Mouse (Mus musculus) forebrain, embryonic 11.5 days (tissue): Measurements from ENCODE around the gene Aox2. TPM values are rescaled to one million over a fixed set of nuclear protein-coding genes. Genes with fewer than 3 reads are reported as not detected.

Source experiments
- ATAC-seq: fragments of 200-750 bp; cut with Nextera tagmentation; replicated peaks from 2 replicates; pipeline ENCODE4 v1.8.0; 2017; ENCODE audit warnings: moderate TSS enrichment; ENCODE audit not compliant: low FRiP score
- DNase-seq: peaks from one replicate; pipeline ENCODE4 v3.0.0-alpha.2; 2017; ENCODE audit warnings: low spot score
- H3K27ac ChIP-seq: fragments of 300-500 bp; sonication (generic); 2 replicates; pipeline ENCODE4 v1.5.1; 2014; ENCODE audit warnings: low read depth, low read length
- H3K27me3 ChIP-seq: fragments of 300-500 bp; sonication (generic); 2 replicates; pipeline ENCODE4 v1.6.1; 2014; ENCODE audit warnings: mild to moderate bottlenecking, low read length, mixed read lengths; ENCODE audit not compliant: control insufficient read depth, insufficient read depth
- H3K36me3 ChIP-seq: fragments of 300-500 bp; sonication (generic); 2 replicates; pipeline ENCODE4 v1.6.1; 2014; ENCODE audit warnings: mild to moderate bottlenecking, low read length, moderate library complexity, mixed read lengths; ENCODE audit not compliant: control insufficient read depth, insufficient read depth
- H3K4me1 ChIP-seq: fragments of 300-500 bp; sonication (generic); replicated peaks from 2 replicates; pipeline ENCODE4 v1.6.1; 2014; ENCODE audit warnings: low read length, mixed read lengths; ENCODE audit not compliant: control insufficient read depth, insufficient read depth
- H3K4me2 ChIP-seq: fragments of 300-500 bp; sonication (generic); 2 replicates; pipeline ENCODE4 v1.6.1; 2014; ENCODE audit warnings: low read depth, mild to moderate bottlenecking, low read length, moderate library complexity, mixed read lengths; ENCODE audit not compliant: severe bottlenecking
- H3K4me3 ChIP-seq: fragments of 300-500 bp; sonication (generic); 2 replicates; pipeline ENCODE4 v1.5.1; 2014; ENCODE audit warnings: low read depth, low read length
- H3K9ac ChIP-seq: fragments of 300-500 bp; sonication (generic); 2 replicates; pipeline ENCODE4 v1.6.1; 2014; ENCODE audit warnings: low read length
- H3K9me3 ChIP-seq: fragments of 300-500 bp; sonication (generic); 2 replicates; pipeline ENCODE4 v1.6.1; 2016; ENCODE audit warnings: low read length, mixed read lengths; ENCODE audit not compliant: control insufficient read depth
- WGBS: fragments of 180-500 bp; shearing (Covaris S2); extraction: QIAGEN DNeasy Blood & Tissue Kit; methylation state at CpG from one replicate; pipeline ENCODE4 v1.1.7; 2014; 5-methylcytosine and 5-hydroxymethylcytosine counted together
- polyA plus RNA-seq: library from polyadenylated mRNA; unstranded; fragments of >200 nt; fragmentation: Nextera tagmentation; extraction: Ambion mirVana; gene quantifications from 2 replicates; pipeline ENCODE4 v1.2.1, GENCODE M21; 2014

Gene Aox2
- polyA plus RNA-seq, 1 experiment from 2014 or later = not detected

DNA sequence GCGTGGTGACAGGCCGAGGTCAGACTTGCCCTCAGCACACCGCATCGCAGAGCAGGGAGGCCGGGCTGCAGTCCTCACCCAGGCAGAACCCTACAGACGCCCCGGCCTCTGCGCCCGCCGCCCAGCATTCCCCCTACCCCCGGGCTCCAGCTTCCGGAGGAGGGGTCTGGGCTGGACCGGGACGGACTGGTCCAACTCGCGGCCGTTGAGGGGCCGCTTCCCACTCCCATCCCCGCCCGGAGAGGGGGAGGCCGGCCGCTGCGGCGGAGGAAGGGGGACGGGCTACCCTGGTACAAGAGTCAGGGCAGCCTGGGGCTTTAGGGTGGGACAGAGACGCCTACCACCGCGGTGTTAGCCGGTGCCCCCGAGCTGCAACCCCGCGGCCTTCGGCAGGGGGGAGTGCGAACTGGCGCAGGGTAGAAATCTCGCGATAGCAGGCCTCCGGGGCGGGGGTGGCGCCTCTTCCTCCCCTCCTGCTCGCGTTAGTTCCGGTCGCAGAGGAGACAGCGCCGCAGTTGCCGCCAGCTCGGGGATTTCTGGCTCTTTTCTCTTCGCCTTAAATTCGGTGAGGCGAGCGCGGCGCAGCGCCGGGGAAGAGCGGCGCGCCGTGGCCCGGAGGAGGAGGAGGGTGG, 114.6 kb downstream of the Aox2 start, which contains the start of gene Bzw1:
Gene Bzw1 (plus strand): TSS at position 247 of the 632 bp plus-strand sequence.
- Histone ChIP-seq H3K4me2 (peak within 1 kb of the TSS; percentile 78), H3K27me3 (no peaks in the 10 kb centered on the region), H3K9ac (peak within 1 kb of the TSS; percentile 99), H3K36me3 (peaks cover under 1% of the 10 kb centered on the region; the same call in 1 of the 2 replicates), H3K27ac (peak within 1 kb of the TSS; percentile 98), H3K9me3 (no peaks in the 10 kb centered on the region), H3K4me3 (peak within 1 kb of the TSS; percentile 97), H3K4me1 (no peaks in the 10 kb centered on the region; the same call in 1 of the 2 replicates)
- 0% methylated on average over 54 of the region's 61 CpGs for WGBS
- DNase-seq (peak; percentile 96), ATAC-seq (peak; percentile 98)

- peak overlapping the region; percentile 97 for H3K4me3 ChIP-seq
- H3K4me1 ChIP-seq = no peaks in the 10 kb centered on the region; the same call in 1 of the 2 replicates
- H3K27ac ChIP-seq = peak overlapping the region; percentile 98
- peak overlapping the region; percentile 99 for H3K9ac ChIP-seq
- DNase-seq (peak; percentile 71), ATAC-seq (peak; percentile 58)
- H3K9me3 ChIP-seq = no peaks in the 10 kb centered on the region
- peak overlapping the region; percentile 78 for H3K4me2 ChIP-seq
- H3K27me3 ChIP-seq = no peaks in the 10 kb centered on the region
- under 1% methylated on average over 73 of the region's 90 CpGs for WGBS
- H3K36me3 ChIP-seq = peaks cover 4% of the 10 kb centered on the region; the same call in 1 of the 2 replicates
Observed at GRCm38 (mm10) chr1:58393284-58394195, 115.4 kb downstream of the Aox2 start.

DNA sequence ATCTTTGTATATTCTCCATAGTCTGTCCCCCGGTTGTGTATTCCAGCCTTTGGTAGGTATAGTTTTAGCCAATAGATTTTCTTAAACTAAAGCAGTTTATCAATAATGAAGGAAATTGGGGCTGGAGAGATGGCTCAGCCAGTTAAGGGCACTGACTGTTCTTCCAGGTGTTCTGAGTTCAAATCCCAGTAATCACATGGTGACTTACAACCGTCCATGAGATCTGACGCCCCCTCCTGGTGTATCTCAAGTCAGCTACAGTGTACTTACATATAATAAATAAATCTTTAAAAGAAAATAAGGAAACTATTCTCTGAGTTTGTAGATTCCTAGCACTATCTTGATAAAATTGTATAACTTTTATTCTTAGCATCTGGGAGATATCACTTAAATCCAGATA, 117.2 kb downstream of the Aox2 start:
- ATAC-seq = no peak
- Histone ChIP-seq H3K4me1 (no peaks in the 10 kb centered on the region; the same call in 1 of the 2 replicates), H3K4me3 (no peak overlapping the region), H3K36me3 (peaks cover 4% of the 10 kb centered on the region; the same call in 1 of the 2 replicates), H3K9me3 (no peaks in the 10 kb centered on the region), H3K27me3 (no peaks in the 10 kb centered on the region), H3K27ac (no peak overlapping the region), H3K4me2 (no peak overlapping the region), H3K9ac (no peak overlapping the region)
- 87% methylated on average over 3 of the region's 3 CpGs for WGBS
- no peak for DNase-seq

DNA sequence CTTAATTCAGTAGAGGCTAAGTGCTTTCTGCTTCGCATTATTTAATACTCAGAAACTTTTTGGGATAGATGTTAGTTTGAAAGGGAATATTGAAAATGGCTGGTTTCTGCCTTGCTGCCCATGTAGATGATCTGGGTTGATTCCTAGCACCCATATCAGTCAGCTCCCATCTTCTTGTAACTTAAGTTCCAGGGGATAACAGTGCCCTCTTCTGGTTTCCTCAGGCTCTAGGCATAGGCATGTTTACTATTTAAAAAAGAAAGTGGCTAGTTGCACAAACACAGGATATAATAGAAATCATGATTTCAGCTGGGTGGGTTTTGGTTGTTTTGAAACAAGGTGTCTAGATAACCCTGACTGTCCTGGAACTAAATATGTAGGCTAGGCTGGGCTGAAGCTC, 118.1 kb downstream of the Aox2 start:
- Histone ChIP-seq H3K4me1 (no peaks in the 10 kb centered on the region; the same call in 1 of the 2 replicates), H3K27me3 (no peaks in the 10 kb centered on the region), H3K9me3 (no peaks in the 10 kb centered on the region), H3K4me3 (no peak overlapping the region), H3K27ac (no peak overlapping the region), H3K36me3 (peaks cover 13% of the 10 kb centered on the region; the same call in 1 of the 2 replicates), H3K9ac (no peak overlapping the region), H3K4me2 (no peak overlapping the region)
- 100% methylated on average over 1 of the region's 1 CpGs for WGBS
- no peak for ATAC-seq
- DNase-seq = no peak

- Histone ChIP-seq H3K27ac (no peak overlapping the region), H3K4me2 (no peak overlapping the region), H3K36me3 (peaks cover 14% of the 10 kb centered on the region; the same call in 1 of the 2 replicates), H3K9ac (no peak overlapping the region), H3K4me1 (no peaks in the 10 kb centered on the region; the same call in 1 of the 2 replicates), H3K27me3 (no peaks in the 10 kb centered on the region), H3K9me3 (no peaks in the 10 kb centered on the region), H3K4me3 (no peak overlapping the region)
- 96% methylated on average over 6 of the region's 6 CpGs for WGBS
- DNase-seq (no peak), ATAC-seq (no peak)
Observed at GRCm38 (mm10) chr1:58397731-58398130, 119.6 kb downstream of the Aox2 start.

DNA sequence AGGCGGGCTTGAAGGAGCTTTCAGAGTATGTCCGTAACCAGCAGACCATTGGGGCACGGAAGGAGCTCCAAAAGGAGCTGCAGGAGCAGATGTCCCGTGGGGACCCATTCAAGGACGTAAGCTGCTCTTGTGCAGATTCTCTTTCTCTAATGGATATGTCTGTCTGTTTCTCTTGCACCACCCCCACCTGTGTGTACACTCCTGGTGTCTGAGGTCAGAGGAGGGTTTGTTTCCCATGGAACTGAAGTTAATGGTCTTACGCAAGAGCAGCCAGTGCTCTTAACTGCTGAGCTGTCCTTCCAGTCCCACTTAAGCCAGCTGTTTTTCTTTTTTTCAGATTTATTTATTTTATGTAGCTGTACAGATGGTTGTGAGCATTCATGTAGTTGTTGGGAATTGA, 123.3 kb downstream of the Aox2 start:
- no peak overlapping the region for H3K4me3 ChIP-seq
- H3K36me3 ChIP-seq = peaks cover 20% of the 10 kb centered on the region; the same call in 1 of the 2 replicates
- DNase-seq = no peak
- H3K27me3 ChIP-seq = no peaks in the 10 kb centered on the region
- H3K4me2 ChIP-seq = no peak overlapping the region
- no peak overlapping the region for H3K9ac ChIP-seq
- H3K4me1 ChIP-seq = no peaks in the 10 kb centered on the region
- WGBS = 93% methylated on average over 6 of the region's 6 CpGs
- H3K27ac ChIP-seq = no peak overlapping the region
- H3K9me3 ChIP-seq = no peaks in the 10 kb centered on the region
- ATAC-seq = no peak

- no peaks in the 10 kb centered on the region for H3K4me1 ChIP-seq
- WGBS = 94% methylated on average over 5 of the region's 5 CpGs
- H3K4me3 ChIP-seq = no peak overlapping the region
- H3K4me2 ChIP-seq = no peak overlapping the region
- peaks cover 16% of the 10 kb centered on the region; the same call in 1 of the 2 replicates for H3K36me3 ChIP-seq
- H3K9ac ChIP-seq = no peak overlapping the region
- ATAC-seq (no peak), DNase-seq (no peak)
- no peaks in the 10 kb centered on the region for H3K27me3 ChIP-seq
- no peaks in the 10 kb centered on the region for H3K9me3 ChIP-seq
- H3K27ac ChIP-seq = no peak overlapping the region
Observed at GRCm38 (mm10) chr1:58403745-58404144, 125.6 kb downstream of the Aox2 start.

- Histone ChIP-seq H3K9ac (no peak overlapping the region), H3K4me2 (no peak overlapping the region), H3K36me3 (peaks cover 19% of the 10 kb centered on the region), H3K4me1 (no peaks in the 10 kb centered on the region), H3K27ac (no peak overlapping the region), H3K27me3 (no peaks in the 10 kb centered on the region), H3K9me3 (no peaks in the 10 kb centered on the region), H3K4me3 (no peak overlapping the region)
- ATAC-seq = no peak
- WGBS = 94% methylated on average over 7 of the region's 7 CpGs
- no peak for DNase-seq
Observed at GRCm38 (mm10) chr1:58407321-58407720, 129.2 kb downstream of the Aox2 start.
